Mouse (Mus musculus) subcutaneous adipose tissue, adult 2 months (tissue): Measurements from ENCODE around the gene Cd93. TPM values are rescaled to one million over a fixed set of nuclear protein-coding genes. Genes with fewer than 3 reads are reported as not detected.

ENCODE experiments used
- polyA plus RNA-seq: library from polyadenylated mRNA; depleted of rRNA; stranded (reverse); fragments of >200 nt; gene quantifications from 2 replicates; pipeline ENCODE4 v1.2.3, GENCODE M21; 2012; ENCODE audit warnings: low replicate concordance; rRNA removed

Cd93 gene
- 43.5 and 51.9 TPM in 2 replicates for polyA plus RNA-seq

GRCm38 (mm10) chr2:148443249-148443958 is at the start of gene Cd93:
Gene Cd93 (minus strand): TSS chr2:148443563.

GRCm38 (mm10) chr2:148407870-148408760 is 35.2 kb downstream of the Cd93 start, which contains the start of gene Thbd:
Gene Thbd (minus strand): TSS chr2:148408188.

GRCm38 (mm10) chr2:148395131-148396051 is 48.0 kb downstream of the Cd93 start, which contains the start of gene Sstr4:
Gene Sstr4 (plus strand): TSS chr2:148395344.

Other genes with a start within 250 kb of the Cd93 start
- gene Sstr4, start 48.2 kb downstream of the Cd93 start, polyA plus RNA-seq = 1.2 and 4.1 TPM in 2 replicates
- 144 and 172 TPM in 2 replicates for gene Thbd, start 35.4 kb downstream of the Cd93 start, polyA plus RNA-seq
- gene Nxt1, start 229.0 kb upstream of the Cd93 start, polyA plus RNA-seq = 18.0 and 34.5 TPM in 2 replicates
- gene Gzf1, start 237.5 kb upstream of the Cd93 start, polyA plus RNA-seq = 13.8 and 15.9 TPM in 2 replicates